Mouse (Mus musculus) thymus, adult 2 months (tissue): ENCODE measurements around the gene Atp6v1g2. TPM values are rescaled to one million over a fixed set of nuclear protein-coding genes. Genes with fewer than 3 reads are reported as not detected.

ENCODE experiments used
- DNase-seq: peaks from one replicate; pipeline ENCODE4 v3.0.0; 2021
- H3K27ac ChIP-seq: fragments of 200-500 bp; 2 replicates; pipeline ENCODE4 v1.5.1; 2012; ENCODE audit warnings: low read length, control low read depth; ENCODE audit not compliant: control insufficient read depth, insufficient read depth
- H3K27me3 ChIP-seq: fragments of 200-500 bp; 2 replicates; pipeline ENCODE4 v1.6.1; 2012; ENCODE audit warnings: mild to moderate bottlenecking, low read length, moderate library complexity, mixed read lengths; ENCODE audit not compliant: control insufficient read depth, insufficient read depth
- H3K36me3 ChIP-seq: fragments of 200-500 bp; 2 replicates; pipeline ENCODE4 v1.6.1; 2012; ENCODE audit warnings: mild to moderate bottlenecking, low read length, moderate library complexity; ENCODE audit not compliant: control insufficient read depth, insufficient read depth
- H3K4me1 ChIP-seq: fragments of 200-500 bp; replicated peaks from 2 replicates; pipeline ENCODE4 v1.6.1; 2012; ENCODE audit warnings: low read length; ENCODE audit not compliant: control insufficient read depth, insufficient read depth
- H3K4me3 ChIP-seq: fragments of 200-500 bp; 2 replicates; pipeline ENCODE4 v1.5.1; 2012; ENCODE audit warnings: mild to moderate bottlenecking, low read length, control low read depth, moderate library complexity; ENCODE audit not compliant: control insufficient read depth, insufficient read depth
- CTCF ChIP-seq: fragments of 200-500 bp; IDR thresholded peaks from 2 replicates; pipeline ENCODE4 v1.5.1; 2012; ENCODE audit warnings: mild to moderate bottlenecking, control low read depth, low read length, moderate library complexity, borderline replicate concordance; ENCODE audit not compliant: control insufficient read depth, poor library complexity, insufficient read depth; ENCODE audit errors: extremely low read depth
- POLR2A ChIP-seq: fragments of 200-500 bp; IDR thresholded peaks from 2 replicates; pipeline ENCODE4 v1.6.1; 2012; ENCODE audit warnings: mild to moderate bottlenecking, low read length, control low read depth, moderate library complexity; ENCODE audit not compliant: control insufficient read depth, poor library complexity, insufficient read depth; ENCODE audit errors: extremely low read depth
- WGBS: fragments of 180-500 bp; shearing (Covaris S2); methylation state at CpG from one replicate; pipeline ENCODE4 v1.1.7; 2018; 5-methylcytosine and 5-hydroxymethylcytosine counted together
- polyA plus RNA-seq: library from polyadenylated mRNA; depleted of rRNA; stranded (reverse); fragments of >200 nt; gene quantifications from 2 replicates; pipeline ENCODE4 v1.2.3, GENCODE M21; 2012

The Atp6v1g2 gene
- polyA plus RNA-seq, 1 experiment, result 7.9 TPM

- Histone ChIP-seq H3K36me3 (0 out of 2 replicates have a peak, but pooled peaks cover 3% of the 10 kb centered on the region), H3K27ac (no peak overlapping the region), H3K4me3 (no peak overlapping the region), H3K4me1 (peaks cover 6% of the 10 kb centered on the region; the same call in 1 of the 2 replicates), H3K27me3 (no peaks in the 10 kb centered on the region)
- no peak for DNase-seq
- WGBS, result 78% methylated on average over 1 of the region's 1 CpGs
- no peak for TF ChIP-seq CTCF
- no peak for TF ChIP-seq POLR2A
These were observed 34.1 kb downstream of the Atp6v1g2 start for GRCm38 (mm10) chr17:35267399-35268086.

- 0 out of 2 replicates have a peak, but pooled peaks cover 3% of the 10 kb centered on the region for H3K36me3 ChIP-seq
- no peaks in the 10 kb centered on the region for H3K27me3 ChIP-seq
- no peak overlapping the region for H3K27ac ChIP-seq
- TF ChIP-seq POLR2A (no peak), CTCF (no peak)
- 66% methylated on average over 3 of the region's 3 CpGs for WGBS
- H3K4me1 ChIP-seq, result peaks cover 3% of the 10 kb centered on the region; the same call in 1 of the 2 replicates
- peak; percentile 46 for DNase-seq
- no peak overlapping the region for H3K4me3 ChIP-seq
These were observed 36.3 kb downstream of the Atp6v1g2 start for GRCm38 (mm10) chr17:35269653-35270347.

- Histone ChIP-seq H3K36me3 (no peaks in the 10 kb centered on the region), H3K27ac (no peak overlapping the region), H3K4me1 (peaks cover 3% of the 10 kb centered on the region; the same call in 1 of the 2 replicates), H3K4me3 (no peak overlapping the region), H3K27me3 (peaks cover 2% of the 10 kb centered on the region; the same call in 1 of the 2 replicates)
- no peak for DNase-seq
- TF ChIP-seq CTCF (no peak), POLR2A (no peak)
- WGBS, result 94% methylated on average over 3 of the region's 3 CpGs
These were observed 38.8 kb downstream of the Atp6v1g2 start for GRCm38 (mm10) chr17:35272249-35272648.

GRCm38 (mm10) chr17:35274770-35275169 is 41.3 kb downstream of the Atp6v1g2 start:
- H3K4me3 ChIP-seq, result no peak overlapping the region
- peak; percentile 89 for DNase-seq
- TF ChIP-seq POLR2A (no peak), CTCF (peak; percentile 93)
- peaks cover 3% of the 10 kb centered on the region; the same call in 1 of the 2 replicates for H3K4me1 ChIP-seq
- no peak overlapping the region for H3K27ac ChIP-seq
- H3K36me3 ChIP-seq, result no peaks in the 10 kb centered on the region
- H3K27me3 ChIP-seq, result peaks cover 2% of the 10 kb centered on the region; the same call in 1 of the 2 replicates
- WGBS, result 5% methylated on average over 11 of the region's 11 CpGs

- no peak for DNase-seq
- WGBS, result 39% methylated on average over 13 of the region's 13 CpGs
- Histone ChIP-seq H3K27ac (no peak overlapping the region), H3K27me3 (peaks cover 2% of the 10 kb centered on the region; the same call in 1 of the 2 replicates), H3K4me1 (peaks cover 3% of the 10 kb centered on the region; the same call in 1 of the 2 replicates), H3K4me3 (no peak overlapping the region), H3K36me3 (no peaks in the 10 kb centered on the region)
- TF ChIP-seq CTCF (no peak), POLR2A (no peak)
These were observed 42.9 kb downstream of the Atp6v1g2 start for GRCm38 (mm10) chr17:35276304-35276864.

- H3K4me1 ChIP-seq, result peaks cover 3% of the 10 kb centered on the region; the same call in 1 of the 2 replicates
- H3K27ac ChIP-seq, result no peak overlapping the region
- no peaks in the 10 kb centered on the region for H3K36me3 ChIP-seq
- peaks cover 2% of the 10 kb centered on the region; the same call in 1 of the 2 replicates for H3K27me3 ChIP-seq
- TF ChIP-seq CTCF, result no peak
- no peak for TF ChIP-seq POLR2A
- no peak overlapping the region for H3K4me3 ChIP-seq
- no peak for DNase-seq
- 81% methylated on average over 8 of the region's 8 CpGs for WGBS
These were observed 44.6 kb downstream of the Atp6v1g2 start for GRCm38 (mm10) chr17:35278049-35278448.

- TF ChIP-seq POLR2A (no peak), CTCF (no peak)
- Histone ChIP-seq H3K27me3 (peaks cover 2% of the 10 kb centered on the region; the same call in 1 of the 2 replicates), H3K4me1 (peaks cover 3% of the 10 kb centered on the region; the same call in 1 of the 2 replicates), H3K4me3 (no peak overlapping the region), H3K36me3 (no peaks in the 10 kb centered on the region), H3K27ac (no peak overlapping the region)
- WGBS, result 91% methylated on average over 13 of the region's 13 CpGs
- DNase-seq, result no peak
These were observed 45.7 kb downstream of the Atp6v1g2 start for GRCm38 (mm10) chr17:35278957-35279688.
